Mouse (Mus musculus): Measurements from ENCODE around the gene Ick. TPM values are rescaled to one million over a fixed set of nuclear protein-coding genes. Genes with fewer than 3 reads are reported as not detected.
"Not testable (repeated sequence)": the region's sequence is repeated elsewhere in the genome, so short reads cannot be mapped to it uniquely, and the experiment has no call there.

Gene Ick
- polyA plus RNA-seq, 1 experiment from 2014 or later: 15.8 TPM

DNA sequence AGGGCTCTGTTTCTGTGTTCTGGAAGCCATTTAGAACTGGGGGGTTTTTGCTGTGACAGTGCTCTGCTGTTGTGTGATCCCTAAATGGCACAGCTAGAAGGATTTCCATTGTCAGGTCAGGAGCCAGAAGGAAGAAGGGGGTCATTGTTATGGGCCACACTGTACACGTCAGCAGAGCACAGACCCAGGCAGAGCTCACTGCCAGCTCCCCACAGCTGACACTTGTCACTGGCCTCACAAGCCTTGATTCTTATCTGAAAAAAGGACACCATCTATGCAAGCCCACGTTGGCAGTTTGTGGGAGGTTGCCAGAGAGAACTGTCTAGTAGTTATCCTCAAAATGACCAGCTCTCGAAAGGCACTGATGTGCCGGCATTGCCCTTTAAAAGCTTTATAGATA, 37.1 kb downstream of the Ick start:
- Histone ChIP-seq H3K36me3 (peaks cover 48% of the 10 kb centered on the region), H3K4me1 (replicated peaks) (peaks cover 27% of the 10 kb centered on the region), H3K9me3 (replicated peaks) (peaks cover 9% of the 10 kb centered on the region; the same call in 1 of the 2 replicates), H3K4me3 (no peak overlapping the region), H3K27me3 (replicated peaks) (no peaks in the 10 kb centered on the region), H3K27ac (ENCODE audit: poor library complexity, severe bottlenecking) (no peak overlapping the region), H3K4me2 (no peak overlapping the region), H3K9ac (peak overlapping the region; percentile 34; the same call in 1 of the 2 replicates)
- ATAC-seq (ENCODE audit: insufficient number of reproducible peaks, low FRiP score): no peak
- 57% methylated on average over 4 of the region's 4 CpGs for WGBS

DNA sequence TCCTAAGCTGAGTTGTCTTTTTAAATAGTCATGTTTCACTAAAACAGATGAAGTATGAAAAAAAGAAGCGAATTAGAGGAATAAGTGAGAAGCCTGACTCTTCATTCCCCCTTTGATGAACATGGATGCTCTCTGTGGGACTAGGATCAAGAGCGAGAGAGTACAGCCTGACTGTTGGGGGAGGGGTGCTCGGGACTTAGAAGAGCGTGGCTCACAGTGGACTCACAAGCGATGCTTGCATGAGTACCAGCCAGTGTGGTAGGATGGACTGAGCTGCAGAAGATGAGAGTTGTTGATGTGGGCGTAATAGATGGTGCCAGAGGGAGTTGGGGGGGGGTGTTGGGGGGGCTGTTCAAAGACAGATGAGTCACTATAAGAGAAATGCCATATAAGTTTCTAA, 37.6 kb downstream of the Ick start:
- peaks cover 27% of the 10 kb centered on the region for H3K4me1 ChIP-seq (replicated peaks)
- no peak overlapping the region for H3K27ac ChIP-seq (ENCODE audit: poor library complexity, severe bottlenecking)
- no peak overlapping the region for H3K4me3 ChIP-seq
- no peaks in the 10 kb centered on the region for H3K27me3 ChIP-seq (replicated peaks)
- ATAC-seq (ENCODE audit: insufficient number of reproducible peaks, low FRiP score): no peak
- peaks cover 48% of the 10 kb centered on the region for H3K36me3 ChIP-seq
- H3K9me3 ChIP-seq (replicated peaks): peaks cover 8% of the 10 kb centered on the region; the same call in 1 of the 2 replicates
- H3K4me2 ChIP-seq: no peak overlapping the region
- WGBS: 81% methylated on average over 6 of the region's 6 CpGs
- H3K9ac ChIP-seq: no peak overlapping the region

DNA sequence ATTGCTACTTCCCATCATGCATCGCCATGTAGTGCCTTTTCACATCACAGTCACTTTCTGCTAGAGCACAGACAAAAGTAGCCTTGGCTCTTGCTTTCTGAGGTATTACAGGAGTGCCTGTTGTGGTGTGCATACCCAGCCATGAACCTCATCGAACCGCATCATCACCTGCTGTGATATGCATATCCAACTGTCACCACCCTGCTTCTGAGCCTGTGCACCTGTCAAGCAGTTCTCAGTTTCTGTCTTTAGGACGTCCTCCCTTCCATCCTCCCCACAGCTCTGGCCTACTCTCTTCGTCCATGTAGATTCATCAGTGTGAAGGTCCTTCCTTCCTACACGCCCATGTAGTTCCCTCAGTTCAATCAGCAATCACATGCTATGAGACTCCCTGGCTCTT, 39.2 kb downstream of the Ick start:
- no peak overlapping the region for H3K4me3 ChIP-seq
- no peak for ATAC-seq (ENCODE audit: insufficient number of reproducible peaks, low FRiP score)
- WGBS: 78% methylated on average over 6 of the region's 6 CpGs
- peaks cover 26% of the 10 kb centered on the region for H3K4me1 ChIP-seq (replicated peaks)
- H3K9me3 ChIP-seq (replicated peaks): no peaks in the 10 kb centered on the region
- H3K4me2 ChIP-seq: no peak overlapping the region
- H3K27me3 ChIP-seq (replicated peaks): no peaks in the 10 kb centered on the region
- H3K9ac ChIP-seq: no peak overlapping the region
- no peak overlapping the region for H3K27ac ChIP-seq (ENCODE audit: poor library complexity, severe bottlenecking)
- H3K36me3 ChIP-seq: peaks cover 43% of the 10 kb centered on the region

DNA sequence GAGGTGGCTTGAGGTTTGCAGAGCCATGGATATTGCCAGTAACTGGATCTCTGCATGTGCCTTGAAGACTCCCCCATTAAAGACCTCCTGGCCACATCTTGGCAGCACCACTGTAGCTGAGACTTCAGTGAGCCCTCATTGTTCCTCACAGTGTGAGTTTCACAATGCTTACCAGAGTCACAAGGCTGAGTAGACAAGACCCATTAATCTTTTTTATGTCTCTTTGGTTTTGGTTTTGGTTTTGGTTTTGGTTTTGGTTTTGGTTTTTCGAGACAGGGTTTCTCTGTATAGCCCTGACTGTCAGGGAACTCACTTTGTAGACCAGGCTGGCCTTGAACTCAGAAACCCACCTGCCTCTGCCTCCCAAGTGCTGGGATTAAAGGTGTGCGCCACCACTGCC, 40.8 kb downstream of the Ick start:
- not testable (repeated sequence) for H3K27me3 ChIP-seq (replicated peaks); H3K9ac ChIP-seq; H3K9me3 ChIP-seq (replicated peaks); ATAC-seq (ENCODE audit: insufficient number of reproducible peaks, low FRiP score); H3K4me3 ChIP-seq; H3K4me2 ChIP-seq; H3K27ac ChIP-seq (ENCODE audit: poor library complexity, severe bottlenecking)
- 88% methylated on average over 2 of the region's 2 CpGs for WGBS
- Histone ChIP-seq H3K4me1 (replicated peaks) (peaks cover 17% of the 10 kb centered on the region), H3K36me3 (peaks cover 45% of the 10 kb centered on the region)

DNA sequence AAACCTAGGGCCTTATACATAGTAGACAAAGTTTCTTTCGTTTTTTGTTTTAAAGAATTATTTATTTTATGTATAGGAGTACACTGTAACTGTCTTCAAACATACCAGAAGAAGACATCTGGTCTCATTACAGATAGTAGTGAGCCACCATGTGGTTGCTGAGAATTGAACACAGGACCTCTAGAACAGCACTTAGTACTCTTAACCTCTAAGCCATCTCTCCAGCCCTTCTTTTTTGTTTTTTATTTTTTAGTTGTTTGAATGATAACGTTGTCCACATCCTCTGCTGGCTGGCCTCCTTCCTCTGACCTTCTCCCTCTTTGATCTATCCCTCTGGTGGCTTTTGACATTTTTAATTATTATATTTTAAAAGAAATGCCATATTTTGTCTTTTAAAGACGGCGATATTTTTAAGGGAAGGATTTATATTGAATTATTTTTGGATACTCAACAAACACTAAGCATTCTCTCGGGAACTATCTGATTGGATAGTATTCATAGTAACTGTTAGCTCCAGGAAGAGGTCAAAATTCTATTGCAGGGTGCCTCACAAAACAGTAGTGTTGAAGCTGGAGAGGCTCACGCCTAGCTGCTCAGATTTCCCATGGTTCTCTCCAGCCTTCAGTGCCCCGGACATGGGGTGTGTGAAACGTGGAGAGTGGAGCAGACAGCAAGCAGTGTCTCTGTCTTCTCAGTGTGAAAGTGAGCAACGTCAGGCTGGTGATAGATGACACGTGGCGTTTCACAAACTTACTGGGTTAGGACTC, 45.4 kb downstream of the Ick start:
- 63% methylated on average over 11 of the region's 11 CpGs for WGBS
- peaks cover 7% of the 10 kb centered on the region; the same call in 1 of the 2 replicates for H3K4me1 ChIP-seq (replicated peaks)

DNA sequence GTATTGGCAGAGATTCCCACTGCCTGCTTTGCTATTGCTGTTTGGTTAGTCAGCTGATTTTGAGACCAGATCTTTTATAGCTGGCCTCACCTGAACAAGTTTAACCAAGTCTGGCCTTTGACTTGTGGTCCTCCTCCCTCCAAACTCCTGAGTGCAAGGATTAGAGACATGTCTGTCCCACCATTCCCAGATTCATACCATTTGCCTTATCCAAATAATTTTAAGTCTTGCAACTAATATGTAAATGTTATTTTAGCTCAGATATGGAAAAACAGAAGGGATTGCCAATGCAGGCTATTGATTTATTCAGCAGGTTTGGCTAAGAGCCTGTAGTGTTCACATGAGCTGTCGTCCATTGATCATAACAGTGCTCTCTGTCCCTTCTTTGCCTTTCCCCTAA, 48.2 kb downstream of the Ick start:
- no peak for ATAC-seq (ENCODE audit: insufficient number of reproducible peaks, low FRiP score)
- Histone ChIP-seq H3K4me1 (replicated peaks) (peaks cover 11% of the 10 kb centered on the region), H3K4me3 (no peak overlapping the region), H3K9me3 (replicated peaks) (no peaks in the 10 kb centered on the region), H3K27me3 (replicated peaks) (no peaks in the 10 kb centered on the region), H3K4me2 (no peak overlapping the region), H3K27ac (ENCODE audit: poor library complexity, severe bottlenecking) (no peak overlapping the region), H3K9ac (no peak overlapping the region), H3K36me3 (peaks cover 76% of the 10 kb centered on the region)
- WGBS: 94% methylated on average over 1 of the region's 1 CpGs

More for the DNA sequence above, 45.4 kb downstream of the Ick start:
- Histone ChIP-seq H3K4me2 (no peak overlapping the region), H3K36me3 (peaks cover 67% of the 10 kb centered on the region), H3K4me3 (no peak overlapping the region), H3K27me3 (replicated peaks) (no peaks in the 10 kb centered on the region), H3K9me3 (replicated peaks) (no peaks in the 10 kb centered on the region), H3K9ac (no peak overlapping the region), H3K27ac (ENCODE audit: poor library complexity, severe bottlenecking) (peak overlapping the region; percentile 44; the same call in 1 of the 2 replicates)
- ATAC-seq (ENCODE audit: insufficient number of reproducible peaks, low FRiP score): no peak

DNA sequence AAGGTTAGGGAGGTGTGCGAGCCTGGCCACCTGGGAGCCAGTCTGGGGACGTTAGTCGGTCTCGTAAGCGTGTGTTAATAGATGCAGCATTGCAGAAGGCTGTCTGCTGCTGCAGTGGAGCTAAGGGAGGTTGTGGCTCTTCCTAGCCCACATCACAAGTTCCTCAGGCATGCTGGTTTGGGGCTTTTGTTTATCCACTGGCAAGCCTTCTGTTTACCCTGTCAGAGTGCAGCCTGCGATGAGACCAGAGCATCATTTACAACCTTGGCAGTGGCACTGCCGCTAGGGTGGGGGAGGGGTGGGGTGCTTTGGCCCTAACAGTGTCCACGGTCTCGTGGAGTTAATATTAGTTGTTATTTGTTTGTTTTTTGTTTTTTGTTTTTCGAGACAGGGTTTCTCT, 54.3 kb downstream of the Ick start:
- no peaks in the 10 kb centered on the region for H3K27me3 ChIP-seq (replicated peaks)
- H3K9ac ChIP-seq: no peak overlapping the region
- 77% methylated on average over 10 of the region's 10 CpGs for WGBS
- H3K36me3 ChIP-seq: peaks cover 76% of the 10 kb centered on the region
- H3K9me3 ChIP-seq (replicated peaks): no peaks in the 10 kb centered on the region
- no peak overlapping the region for H3K4me2 ChIP-seq
- H3K27ac ChIP-seq (ENCODE audit: poor library complexity, severe bottlenecking): no peak overlapping the region
- no peak overlapping the region for H3K4me3 ChIP-seq
- no peak for ATAC-seq (ENCODE audit: insufficient number of reproducible peaks, low FRiP score)
- H3K4me1 ChIP-seq (replicated peaks): peaks cover 24% of the 10 kb centered on the region

DNA sequence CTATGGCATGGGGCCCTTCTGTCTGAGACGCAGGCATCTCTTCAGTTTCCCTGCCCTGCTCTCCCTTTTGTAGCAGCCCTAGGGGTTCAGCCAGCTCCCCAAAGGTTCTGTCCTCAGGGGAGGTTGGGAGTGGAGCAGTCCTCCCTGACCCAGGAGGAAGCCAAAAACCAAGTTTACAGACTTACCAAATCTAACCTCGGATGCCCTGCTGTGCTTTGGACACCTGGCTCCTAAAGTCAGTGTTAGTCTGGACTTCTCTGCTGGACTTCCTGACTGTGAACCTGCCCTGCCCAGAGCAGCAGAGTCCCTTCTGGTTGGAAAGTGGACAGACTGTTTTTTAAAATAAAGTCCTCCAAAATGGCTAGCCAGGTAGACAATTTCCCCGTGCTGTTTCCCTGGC, 55.7 kb downstream of the Ick start:
- H3K4me2 ChIP-seq: no peak overlapping the region
- no peak overlapping the region for H3K4me3 ChIP-seq
- peaks cover 76% of the 10 kb centered on the region for H3K36me3 ChIP-seq
- 84% methylated on average over 3 of the region's 3 CpGs for WGBS
- H3K9me3 ChIP-seq (replicated peaks): no peaks in the 10 kb centered on the region
- no peak overlapping the region for H3K9ac ChIP-seq
- H3K27me3 ChIP-seq (replicated peaks): no peaks in the 10 kb centered on the region
- no peak overlapping the region for H3K27ac ChIP-seq (ENCODE audit: poor library complexity, severe bottlenecking)
- no peak for ATAC-seq (ENCODE audit: insufficient number of reproducible peaks, low FRiP score)
- H3K4me1 ChIP-seq (replicated peaks): peaks cover 24% of the 10 kb centered on the region

DNA sequence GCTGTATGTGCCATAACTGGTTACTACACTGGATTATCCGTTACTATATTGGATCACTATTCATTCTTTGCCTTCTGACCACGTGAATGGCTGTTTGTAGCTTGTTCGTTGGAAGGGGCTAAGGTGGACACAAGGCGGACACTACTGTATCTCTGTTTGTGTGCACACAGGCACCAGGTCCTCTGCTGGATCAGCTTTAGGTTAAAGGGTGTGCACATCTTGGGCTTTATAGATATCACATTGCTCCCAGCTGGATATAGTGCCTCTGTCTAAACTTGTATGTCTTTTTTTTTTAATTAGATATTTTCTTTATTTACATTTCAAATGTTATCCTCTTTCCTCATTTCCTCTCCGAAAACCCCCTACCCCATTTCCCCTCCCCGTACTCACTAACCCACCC, 56.5 kb downstream of the Ick start:
- Histone ChIP-seq H3K4me2 (no peak overlapping the region), H3K4me1 (replicated peaks) (peaks cover 24% of the 10 kb centered on the region), H3K27me3 (replicated peaks) (no peaks in the 10 kb centered on the region), H3K27ac (ENCODE audit: poor library complexity, severe bottlenecking) (no peak overlapping the region), H3K9me3 (replicated peaks) (no peaks in the 10 kb centered on the region), H3K4me3 (no peak overlapping the region), H3K36me3 (peaks cover 73% of the 10 kb centered on the region), H3K9ac (no peak overlapping the region)
- WGBS: 86% methylated on average over 6 of the region's 6 CpGs
- no peak for ATAC-seq (ENCODE audit: insufficient number of reproducible peaks, low FRiP score)

DNA sequence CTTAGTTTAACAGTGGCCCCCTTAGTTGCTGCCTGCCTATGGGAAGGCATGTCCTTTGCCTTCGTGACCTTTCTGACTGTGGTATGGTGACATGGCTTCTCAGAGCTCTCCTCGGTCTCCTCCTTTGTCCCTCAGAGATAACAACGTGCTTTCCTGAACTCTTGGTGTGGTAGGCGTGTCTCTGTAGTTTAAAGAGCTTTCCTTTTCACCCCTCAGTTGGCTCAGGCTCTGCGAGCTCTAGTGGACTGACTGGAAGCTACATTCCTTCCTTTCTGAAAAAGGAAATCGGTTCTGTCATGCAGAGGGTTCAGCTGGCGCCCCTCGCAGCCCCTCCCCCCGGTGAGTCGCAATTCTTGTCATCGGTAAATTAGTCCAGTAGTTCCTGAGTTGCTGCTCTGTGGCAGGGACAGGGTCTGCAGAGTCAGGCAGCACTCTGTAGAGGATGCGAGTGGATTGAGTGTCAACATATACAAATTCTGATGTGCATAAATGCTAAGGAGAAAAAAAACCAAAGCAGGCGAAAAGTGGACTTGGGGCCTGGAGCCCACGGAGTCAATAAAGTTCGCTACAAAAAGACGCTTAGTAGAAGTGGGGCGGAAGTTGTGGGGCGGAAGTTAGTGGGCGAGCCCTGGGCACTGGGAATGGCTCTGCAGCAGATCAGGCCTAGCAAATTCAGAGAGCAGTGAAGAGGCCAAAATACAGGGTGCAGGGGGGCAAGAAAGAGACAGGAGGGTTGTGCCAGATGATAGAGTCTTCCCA, 57.9 kb downstream of the Ick start:
- ATAC-seq (ENCODE audit: insufficient number of reproducible peaks, low FRiP score): peak; percentile 75
- H3K4me1 ChIP-seq (replicated peaks): peaks cover 23% of the 10 kb centered on the region
- H3K27ac ChIP-seq (ENCODE audit: poor library complexity, severe bottlenecking): peak overlapping the region; percentile 81
- 57% methylated on average over 19 of the region's 19 CpGs for WGBS
- peak overlapping the region; percentile 39 for H3K4me2 ChIP-seq
- H3K9me3 ChIP-seq (replicated peaks): no peaks in the 10 kb centered on the region
- H3K4me3 ChIP-seq: no peak overlapping the region
- peaks cover 60% of the 10 kb centered on the region for H3K36me3 ChIP-seq
- H3K9ac ChIP-seq: no peak overlapping the region
- no peaks in the 10 kb centered on the region for H3K27me3 ChIP-seq (replicated peaks)

DNA sequence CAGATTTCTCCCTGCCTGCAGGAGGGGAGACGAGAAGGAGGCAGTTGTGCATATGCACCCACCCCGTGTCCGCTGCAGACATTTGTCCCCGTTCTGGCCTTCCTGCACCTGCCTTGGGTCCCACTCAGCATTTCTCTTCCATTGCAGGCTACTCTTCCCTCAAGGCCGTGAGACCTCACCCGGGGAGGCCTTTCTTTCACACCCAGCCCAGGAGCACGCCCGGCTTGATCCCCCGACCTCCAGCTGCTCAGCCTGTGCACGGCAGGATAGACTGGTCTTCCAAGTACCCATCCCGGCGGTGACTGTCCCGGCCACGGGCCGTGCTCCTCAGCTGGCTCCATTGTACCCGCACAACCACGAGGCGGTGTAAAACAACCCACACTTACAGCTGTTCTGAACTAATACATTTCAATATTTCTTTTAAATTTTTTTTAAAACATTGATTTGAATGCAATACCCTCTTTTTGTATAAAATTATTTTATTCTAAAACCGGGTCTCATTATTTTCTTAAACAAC, 58.5 kb downstream of the Ick start:
- WGBS: 90% methylated on average over 19 of the region's 19 CpGs

More for the DNA sequence above, 58.5 kb downstream of the Ick start:
- peaks cover 54% of the 10 kb centered on the region for H3K36me3 ChIP-seq
- no peak for ATAC-seq (ENCODE audit: insufficient number of reproducible peaks, low FRiP score)
- H3K27me3 ChIP-seq (replicated peaks): no peaks in the 10 kb centered on the region
- peaks cover 17% of the 10 kb centered on the region for H3K4me1 ChIP-seq (replicated peaks)
- no peak overlapping the region for H3K9ac ChIP-seq
- no peaks in the 10 kb centered on the region for H3K9me3 ChIP-seq (replicated peaks)
- H3K4me2 ChIP-seq: no peak overlapping the region
- H3K27ac ChIP-seq (ENCODE audit: poor library complexity, severe bottlenecking): no peak overlapping the region
- no peak overlapping the region for H3K4me3 ChIP-seq

Measured in heart, embryonic 12.5 days (tissue).